Mouse (Mus musculus) CD4-positive, CD25-positive, alpha-beta regulatory T cell, adult 2 months (primary cell): ENCODE measurements at regions not wholly inside any gene's neighbourhood (a gene's known extent, or its start where the extent isn't known, plus 50 kb on each side); places are given as distances from the start of the nearest gene placed in this dataset.

Experiments
- DNase-seq: peaks from one replicate; pipeline ENCODE4 v3.0.0-alpha.2; 2012; ENCODE audit warnings: low read depth, low spot score

GRCm38 (mm10) chr3:133846301-133846700 is 301.4 kb upstream of the Tet2 start:
- DNase-seq = no peak

- no peak for DNase-seq
Measured at GRCm38 (mm10) chr3:133874383-133874782, 329.4 kb upstream of the Tet2 start.

DNA sequence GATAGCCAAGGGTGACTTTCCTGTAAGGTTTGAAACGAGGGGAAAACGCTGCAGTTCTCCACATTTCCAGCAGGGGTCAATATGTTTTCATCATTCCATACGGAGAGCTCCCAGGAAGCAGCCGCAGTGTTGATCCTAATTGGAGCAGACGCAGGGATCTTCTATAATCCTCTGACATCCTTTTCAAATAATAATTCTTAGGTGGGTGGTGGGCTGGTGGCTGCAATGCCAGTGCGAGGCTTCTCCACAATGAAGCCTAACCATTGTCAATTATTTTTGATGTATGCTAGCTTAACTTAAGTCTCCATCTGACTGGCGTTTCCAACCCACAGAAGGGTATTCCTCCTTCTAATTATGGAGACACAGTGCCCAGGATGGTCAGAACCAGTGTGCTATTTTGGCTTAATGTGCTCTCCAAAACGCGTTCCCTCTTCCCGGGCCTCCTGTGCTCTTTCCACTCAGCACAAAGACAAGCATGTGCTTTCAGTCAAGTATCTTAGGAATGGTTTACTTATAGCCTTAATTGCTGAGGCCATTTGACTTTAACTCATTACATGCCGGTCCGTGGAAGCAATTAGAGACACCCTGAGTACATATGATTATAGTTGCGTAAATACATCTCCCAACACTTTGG is 331.6 kb upstream of the Tet2 start:
- peak; percentile 6 for DNase-seq

- DNase-seq = no peak
Measured at GRCm38 (mm10) chr3:133877310-133877709, 332.4 kb upstream of the Tet2 start.

- no peak for DNase-seq
Measured at GRCm38 (mm10) chr3:133880626-133881025, 335.7 kb upstream of the Tet2 start.

DNA sequence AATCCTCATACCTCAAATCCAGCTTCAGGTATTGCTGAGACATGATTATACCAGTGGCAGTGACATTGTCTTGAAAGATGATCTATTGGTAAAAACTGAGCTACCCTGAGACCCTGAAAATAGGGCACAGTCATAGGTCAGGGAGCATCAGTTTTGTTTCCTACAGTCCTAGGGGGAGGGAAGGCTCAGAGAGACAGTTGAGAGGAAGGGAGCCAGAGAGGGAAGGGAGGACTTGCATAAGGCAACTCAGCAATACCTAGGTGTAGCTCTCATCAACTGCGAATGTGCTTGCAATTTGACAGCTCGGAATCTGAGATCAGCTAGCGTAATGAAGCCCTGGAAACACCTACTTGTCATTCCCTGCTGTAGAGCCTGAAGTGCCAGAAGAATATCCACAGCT is 334.4 kb upstream of the Cxxc4 start:
- DNase-seq = no peak

GRCm38 (mm10) chr3:133922200-133922599 is 314.1 kb upstream of the Cxxc4 start:
- no peak for DNase-seq

- DNase-seq = no peak
Measured at GRCm38 (mm10) chr3:133965322-133965721, 271.0 kb upstream of the Cxxc4 start.

- no peak for DNase-seq
Measured at GRCm38 (mm10) chr3:133968176-133968575, 268.1 kb upstream of the Cxxc4 start.

GRCm38 (mm10) chr3:133972774-133973173 is 263.5 kb upstream of the Cxxc4 start:
- DNase-seq = no peak

DNA sequence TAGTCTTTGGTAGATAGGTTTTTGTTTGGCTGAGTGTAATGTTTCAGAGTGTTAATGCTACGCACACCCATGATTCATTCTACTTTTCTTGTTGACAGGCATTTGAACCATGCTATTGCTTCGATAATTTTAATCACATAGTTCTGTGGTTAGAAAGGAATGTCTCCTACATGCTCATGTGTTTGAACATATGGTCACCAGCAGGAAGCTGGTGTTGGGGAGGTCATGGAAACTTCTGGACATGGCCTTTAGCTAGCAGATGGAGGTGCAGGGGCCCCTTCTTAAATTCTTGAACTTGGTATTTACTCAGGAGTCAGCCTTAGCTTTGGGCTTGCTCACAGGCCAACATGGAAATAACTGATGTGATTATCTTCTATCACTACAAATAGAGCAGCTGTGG is 248.6 kb upstream of the Cxxc4 start:
- no peak for DNase-seq

GRCm38 (mm10) chr3:133993971-133994370 is 242.3 kb upstream of the Cxxc4 start:
- no peak for DNase-seq

- DNase-seq = no peak
Measured at GRCm38 (mm10) chr3:133999965-134000364, 236.3 kb upstream of the Cxxc4 start.

GRCm38 (mm10) chr3:134000595-134000994 is 235.7 kb upstream of the Cxxc4 start:
- DNase-seq = no peak

DNA sequence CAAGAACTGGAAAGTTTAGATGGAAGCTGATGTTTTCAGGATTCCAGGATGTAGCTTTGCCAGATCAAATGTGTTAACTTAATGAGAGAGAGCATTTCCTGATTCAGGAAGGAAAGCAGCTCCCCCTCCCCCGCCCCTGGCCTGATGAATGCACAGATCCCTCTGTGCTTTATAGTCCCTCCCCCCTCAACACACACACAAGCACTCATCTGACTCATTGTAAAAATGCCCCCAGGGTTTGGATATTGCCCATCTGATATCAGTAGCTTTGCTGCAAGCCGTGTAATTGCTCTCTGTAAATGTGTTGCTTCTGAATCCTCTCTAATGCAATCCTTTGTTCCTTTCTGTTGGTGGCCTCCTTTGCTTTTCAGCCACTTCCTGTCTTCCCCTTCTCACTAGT is 221.5 kb upstream of the Cxxc4 start:
- no peak for DNase-seq

GRCm38 (mm10) chr3:134015412-134015811 is 220.9 kb upstream of the Cxxc4 start:
- no peak for DNase-seq

- no peak for DNase-seq
Measured at GRCm38 (mm10) chr3:134033862-134034261, 202.4 kb upstream of the Cxxc4 start.

DNA sequence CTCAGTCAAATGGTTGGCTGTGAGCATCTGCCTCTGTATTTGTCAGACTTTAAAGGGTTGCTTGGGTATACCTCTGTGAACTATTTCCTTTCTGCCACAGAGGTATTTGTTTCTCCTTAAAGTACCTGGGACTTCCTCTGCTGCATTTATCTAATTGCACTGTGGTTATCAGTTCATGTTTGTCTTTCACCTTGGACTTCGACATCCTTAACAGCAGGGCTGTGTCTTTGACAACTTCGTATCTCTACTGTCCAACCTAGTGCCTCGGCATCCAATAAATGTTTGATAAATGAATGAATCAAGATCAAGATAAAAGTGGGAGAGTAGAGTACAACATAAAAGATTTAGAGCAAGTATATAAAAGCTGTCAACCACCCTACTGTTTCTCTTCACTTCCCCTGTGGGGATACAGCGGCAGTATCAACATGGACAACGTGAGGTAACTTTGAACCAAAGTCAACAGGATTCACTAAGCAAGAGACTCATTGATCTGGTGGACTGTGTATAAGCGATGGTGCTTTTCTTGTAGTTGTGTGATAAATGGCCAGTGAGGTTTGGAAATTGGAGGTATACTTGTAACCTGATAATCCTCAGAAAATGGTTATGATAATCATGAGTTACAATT is 199.9 kb upstream of the Cxxc4 start:
- no peak for DNase-seq

DNA sequence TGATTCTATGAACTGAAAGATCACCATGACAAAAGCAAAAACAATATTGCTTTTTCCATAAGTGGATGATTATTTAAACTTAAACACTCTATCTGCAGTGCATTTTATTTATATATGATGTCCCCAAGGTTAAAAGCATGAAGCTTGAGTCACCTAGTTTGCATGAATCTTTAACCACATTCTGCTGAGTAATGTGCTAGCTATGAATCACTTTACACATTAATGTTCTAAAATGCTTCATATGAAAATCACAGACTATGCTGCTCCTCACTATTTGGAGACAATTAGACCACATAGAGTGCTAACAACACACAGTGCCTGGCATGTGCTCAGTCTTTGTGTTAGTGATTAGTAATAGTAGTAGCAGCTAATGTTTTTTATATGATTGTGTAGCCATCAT is 185.6 kb upstream of the Cxxc4 start:
- DNase-seq = no peak

DNA sequence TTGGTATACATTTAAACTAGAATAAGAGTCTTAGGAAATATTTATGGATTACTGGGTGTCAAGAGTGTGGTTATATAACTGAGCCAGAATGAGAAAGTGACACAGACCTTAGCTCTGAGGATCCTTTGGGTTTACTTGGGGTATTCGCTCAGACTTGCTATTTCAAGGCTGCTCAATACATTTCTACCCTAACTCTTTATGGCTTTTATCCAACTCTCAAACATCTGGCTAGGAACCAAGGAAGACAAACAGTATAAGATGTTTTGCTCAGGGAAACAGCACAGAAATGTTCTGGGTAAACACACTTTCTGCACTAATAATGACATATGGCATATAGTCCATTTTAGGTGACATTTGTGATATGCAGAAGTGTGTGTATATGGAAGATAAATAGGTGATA is 153.8 kb upstream of the Cxxc4 start:
- no peak for DNase-seq

GRCm38 (mm10) chr3:134099471-134100125 is 136.7 kb upstream of the Cxxc4 start:
- DNase-seq = no peak

DNA sequence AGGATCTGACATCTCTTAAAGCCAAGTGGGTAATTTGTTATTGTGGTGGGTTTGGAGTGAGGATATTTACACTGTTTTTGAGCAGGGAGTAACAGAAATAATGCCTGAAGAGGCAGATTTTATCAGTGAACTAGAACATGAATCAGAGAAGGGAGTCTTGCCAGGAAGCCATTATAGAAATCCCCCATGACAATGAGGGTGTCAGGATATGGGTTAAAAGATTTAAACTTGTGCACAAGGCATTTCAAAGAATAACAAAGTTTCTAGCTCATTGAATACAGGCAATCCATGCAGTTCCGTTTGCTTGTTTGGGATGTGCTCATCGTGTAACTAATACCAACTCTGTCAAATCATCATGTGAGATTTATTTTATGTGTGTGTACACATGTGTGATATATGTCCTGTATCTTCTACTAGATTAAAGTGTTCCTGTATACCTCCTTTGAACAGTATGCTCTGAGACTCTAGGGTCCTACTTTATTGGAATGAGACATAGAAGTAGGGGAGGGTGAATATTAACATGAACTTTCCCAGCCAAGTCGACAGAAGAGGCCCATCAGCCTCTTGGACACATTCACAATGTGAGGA is 134.0 kb upstream of the Cxxc4 start:
- DNase-seq = no peak

GRCm38 (mm10) chr3:134104625-134105024 is 131.7 kb upstream of the Cxxc4 start:
- no peak for DNase-seq
